Mouse (Mus musculus): ENCODE results near the gene Mon1a. TPM values are rescaled to one million over a fixed set of nuclear protein-coding genes. Genes with fewer than 3 reads are reported as not detected.

Mon1a gene
- total RNA-seq, 1 experiment from 2014 or later, result 12.3 TPM

DNA sequence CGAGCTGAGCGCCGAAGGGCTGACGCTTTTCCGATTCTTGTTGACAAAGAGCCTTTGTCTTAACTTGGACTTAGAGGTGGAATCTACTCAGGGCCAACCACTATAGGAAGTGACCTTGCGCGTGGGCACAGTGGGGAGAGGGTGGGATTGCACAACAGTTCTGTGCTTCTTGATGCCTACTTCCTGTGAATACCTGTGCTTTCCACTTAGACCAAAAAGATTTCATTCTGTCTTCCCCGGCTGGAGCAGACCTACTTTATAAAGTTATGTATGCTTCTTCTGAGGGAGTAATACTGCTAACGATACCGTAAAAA lies 61.9 kb downstream of the Mon1a start, which contains the start of gene Traip:
TSS of gene Traip (plus strand) at position 215 of the 314 bp plus-strand sequence.
- DNase-seq, result no peak

DNA sequence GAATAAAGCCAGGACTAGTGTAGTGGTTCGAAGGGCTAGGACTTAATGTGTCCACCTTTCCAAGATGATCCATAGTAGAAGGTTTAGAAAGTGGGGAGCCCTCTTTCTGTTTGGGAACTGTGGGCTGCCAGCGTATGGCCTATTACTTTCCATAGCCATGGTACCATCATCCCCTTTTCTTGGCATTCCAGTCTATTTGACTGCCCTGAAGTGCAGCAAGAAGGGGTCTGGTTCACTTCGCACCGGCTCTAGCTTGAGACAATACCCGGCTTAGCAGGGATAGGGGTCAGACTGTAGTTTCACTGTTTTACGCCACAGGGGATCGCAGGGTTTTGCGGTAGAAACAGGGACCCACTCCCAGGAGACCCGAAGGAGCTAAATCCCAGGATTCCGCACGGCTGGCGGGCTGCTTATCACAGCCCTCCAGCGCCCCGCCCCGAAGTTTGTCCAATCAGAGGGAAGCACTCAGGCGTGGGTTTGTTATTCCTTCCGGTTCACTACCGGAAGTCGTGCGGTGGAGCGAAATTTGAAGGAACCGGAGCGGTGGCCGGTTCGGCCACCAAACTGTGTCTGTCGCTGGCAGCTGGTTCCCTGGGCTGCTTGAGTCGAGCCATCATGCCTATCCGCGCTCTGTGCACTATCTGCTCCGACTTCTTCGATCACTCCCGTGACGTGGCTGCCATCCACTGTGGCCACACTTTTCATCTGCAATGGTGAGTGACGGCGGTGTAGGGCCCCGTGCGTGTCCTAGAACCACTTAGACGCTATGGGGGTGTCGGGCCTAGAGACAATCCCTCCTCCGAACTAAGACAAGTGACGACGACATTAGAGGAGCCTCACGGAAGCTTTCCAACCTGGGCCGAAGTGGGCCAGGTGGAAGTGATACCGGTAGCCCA lies 62.8 kb downstream of the Mon1a start:
- peak; percentile 97 for DNase-seq

Other genes with a start within 250 kb of the Mon1a start
- 4.9 and 85.2 TPM in 2 replicates for gene Slc38a3, start 218.6 kb upstream of the Mon1a start, total RNA-seq (2021)
- 0.34 and 0.41 TPM in 2 replicates for gene Gnat1, start 208.4 kb upstream of the Mon1a start, total RNA-seq (2021)
- gene Sema3f, start 177.7 kb upstream of the Mon1a start, total RNA-seq (2021), result 22.8 and 25.9 TPM in 2 replicates
- gene Rbm5, start 117.2 kb upstream of the Mon1a start, total RNA-seq (2021), result 108 and 137 TPM in 2 replicates
- gene Rbm6, start 14.9 kb upstream of the Mon1a start, total RNA-seq (2021), result 49.8 and 61.4 TPM in 2 replicates
- 5.0 and 8.7 TPM in 2 replicates for gene Mst1r, start 18.7 kb downstream of the Mon1a start, total RNA-seq (2021)
- gene Actl11, start 40.3 kb downstream of the Mon1a start, total RNA-seq (2021), result not detected in 2 replicates
- 1.3 and 2.3 TPM in 2 replicates for gene Camkv, start 47.5 kb downstream of the Mon1a start, total RNA-seq (2021)
- gene Traip, start 62.0 kb downstream of the Mon1a start, total RNA-seq (2021), result 3.7 and 5.7 TPM in 2 replicates
- gene Uba7, start 87.4 kb downstream of the Mon1a start, total RNA-seq (2021), result 15.2 and 20.9 TPM in 2 replicates
- 0.52 and 0.90 TPM in 2 replicates for gene Gm20661, start 94.9 kb downstream of the Mon1a start, total RNA-seq (2021)
- 12.5 and 15.3 TPM in 2 replicates for gene Inka1, start 97.7 kb downstream of the Mon1a start, total RNA-seq (2021)
- gene Cdhr4, start 104.3 kb downstream of the Mon1a start, total RNA-seq (2021), result 1.1 and 3.2 TPM in 2 replicates
- 0.19 TPM in 1 of 2 replicates, not detected in the other for gene Gm20662, start 108.2 kb downstream of the Mon1a start, total RNA-seq (2021)
- gene Ip6k1, start 114.3 kb downstream of the Mon1a start, total RNA-seq (2021), result 92.7 and 106 TPM in 2 replicates
- 20.2 and 20.9 TPM in 2 replicates for gene Gmppb, start 161.1 kb downstream of the Mon1a start, total RNA-seq (2021)
- 4.1 and 4.4 TPM in 2 replicates for gene Amigo3, start 165.0 kb downstream of the Mon1a start, total RNA-seq (2021)
- 1.4 and 20.2 TPM in 2 replicates for gene Mst1, start 192.3 kb downstream of the Mon1a start, total RNA-seq (2021)
- 54.2 and 66.6 TPM in 2 replicates for gene Rnf123, start 195.2 kb downstream of the Mon1a start, total RNA-seq (2021)
- gene Apeh, start 206.5 kb downstream of the Mon1a start, total RNA-seq (2021), result 76.2 and 76.5 TPM in 2 replicates

Measured in adrenal gland, postnatal 14 days (tissue).